Mouse (Mus musculus): Measurements from ENCODE around the gene Bicc1. TPM values are rescaled to one million over a fixed set of nuclear protein-coding genes. Genes with fewer than 3 reads are reported as not detected.

Bicc1 gene
- polyA plus RNA-seq, 1 experiment = 2.1 TPM

GRCm38 (mm10) chr10:70919031-70919663 lies 240.4 kb downstream of the Bicc1 start:
- 78% methylated on average over 13 of the region's 13 CpGs for WGBS
- DNase-seq (ENCODE audit: low read depth, low spot score) = no peak

- no peak for DNase-seq (ENCODE audit: low read depth, low spot score)
- WGBS = 91% methylated on average over 6 of the region's 6 CpGs
These were observed 242.8 kb downstream of the Bicc1 start for GRCm38 (mm10) chr10:70916697-70917096.

GRCm38 (mm10) chr10:70915096-70915495 lies 244.4 kb downstream of the Bicc1 start:
- WGBS = 91% methylated on average over 6 of the region's 6 CpGs
- DNase-seq (ENCODE audit: low read depth, low spot score) = no peak

GRCm38 (mm10) chr10:70903936-70904335 lies 255.6 kb downstream of the Bicc1 start:
- WGBS = 71% methylated on average over 7 of the region's 7 CpGs

GRCm38 (mm10) chr10:70902751-70903485 lies 256.6 kb downstream of the Bicc1 start:
- DNase-seq (ENCODE audit: low read depth, low spot score) = no peak
- 37% methylated on average over 5 of the region's 5 CpGs for WGBS

More at GRCm38 (mm10) chr10:70903936-70904335, 255.6 kb downstream of the Bicc1 start:
- no peak for DNase-seq (ENCODE audit: low read depth, low spot score)

- WGBS = 87% methylated on average over 11 of the region's 11 CpGs
- DNase-seq (ENCODE audit: low read depth, low spot score) = no peak
These were observed 258.2 kb downstream of the Bicc1 start for GRCm38 (mm10) chr10:70901193-70901875.

- DNase-seq (ENCODE audit: low read depth, low spot score) = no peak
- 77% methylated on average over 8 of the region's 8 CpGs for WGBS
These were observed 263.6 kb downstream of the Bicc1 start for GRCm38 (mm10) chr10:70895891-70896290.

GRCm38 (mm10) chr10:70878046-70878445 lies 281.5 kb downstream of the Bicc1 start:
- 32% methylated on average over 1 of the region's 1 CpGs for WGBS
- DNase-seq (ENCODE audit: low read depth, low spot score) = no peak

GRCm38 (mm10) chr10:70877631-70878030 lies 281.9 kb downstream of the Bicc1 start:
- no peak for DNase-seq (ENCODE audit: low read depth, low spot score)
- WGBS = 80% methylated on average over 8 of the region's 8 CpGs

- no peak for DNase-seq (ENCODE audit: low read depth, low spot score)
- WGBS = 90% methylated on average over 9 of the region's 9 CpGs
These were observed 283.0 kb downstream of the Bicc1 start for GRCm38 (mm10) chr10:70876522-70876921.

GRCm38 (mm10) chr10:70876119-70876518 lies 283.4 kb downstream of the Bicc1 start:
- WGBS = 70% methylated on average over 8 of the region's 8 CpGs

GRCm38 (mm10) chr10:70874994-70875538 lies 284.4 kb downstream of the Bicc1 start:
- 71% methylated on average over 12 of the region's 12 CpGs for WGBS
- DNase-seq (ENCODE audit: low read depth, low spot score) = no peak

More at GRCm38 (mm10) chr10:70876119-70876518, 283.4 kb downstream of the Bicc1 start:
- no peak for DNase-seq (ENCODE audit: low read depth, low spot score)

Other genes starting within 250 kb of the Bicc1 start
- gene Tfam, start 78.6 kb upstream of the Bicc1 start, polyA plus RNA-seq (2012; rRNA removed) = 7.4 and 7.9 TPM in 2 replicates
- gene Ube2d1, start 125.6 kb upstream of the Bicc1 start, polyA plus RNA-seq (2012; rRNA removed) = 17.0 and 24.8 TPM in 2 replicates
- 62.2 and 67.7 TPM in 2 replicates for gene Cisd1, start 185.3 kb upstream of the Bicc1 start, polyA plus RNA-seq (2012; rRNA removed)
- gene Ipmk, start 188.1 kb upstream of the Bicc1 start, polyA plus RNA-seq (2012; rRNA removed) = 47.1 and 76.3 TPM in 2 replicates

All from large intestine, adult 2 months (tissue).